Comparison of ENCODE assay signal across 8 mouse cellular contexts in the genomic region with DNA sequence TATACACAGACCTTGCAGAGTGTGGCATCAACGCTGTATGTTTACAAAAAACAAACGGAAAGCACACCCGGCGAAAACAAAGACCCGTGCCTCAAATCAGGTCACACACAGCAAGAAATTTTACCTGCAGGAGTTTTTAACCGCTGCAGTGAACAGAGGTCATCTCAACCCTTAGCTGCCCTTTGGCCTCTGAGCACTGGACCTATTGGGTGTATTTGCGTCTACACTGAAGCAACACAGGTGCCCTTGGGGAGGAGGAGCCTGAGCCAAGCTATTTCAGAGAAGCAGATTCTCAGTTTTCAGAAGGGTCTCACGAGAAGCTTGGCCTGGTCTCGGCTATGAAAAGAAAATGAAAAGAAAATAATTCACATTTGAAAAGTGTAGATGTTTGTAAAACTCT.
DNase-seq lines count a peak whose midpoint lies in the region; ATAC-seq and TF ChIP-seq lines count a peak whose summit lies in the region.

No protein-coding gene starts in this region.

- no peak for TF ChIP-seq EP300 in stomach, postnatal 0 days (optimal IDR thresholded peaks at IDR 0.05)
- no peak for TF ChIP-seq EP300 in liver, embryonic 14.5 days (IDR thresholded peaks at IDR 0.05; ENCODE audit: low read depth)

- H3K36me3 ChIP-seq in heart, embryonic 10.5 days: no peaks in the 10 kb centered on the region
- no peaks in the 10 kb centered on the region for H3K36me3 ChIP-seq in stomach, embryonic 14.5 days (ENCODE audit: control insufficient read depth, insufficient read depth, low read length)
- no peaks in the 10 kb centered on the region for H3K36me3 ChIP-seq in stomach, postnatal 0 days (ENCODE audit: control insufficient read depth, insufficient read depth, low read length)
- no peaks in the 10 kb centered on the region for H3K36me3 ChIP-seq in liver, embryonic 14.5 days (replicated peaks; ENCODE audit: control insufficient read depth, insufficient read depth, low read depth)

- H3K4me2 ChIP-seq in stomach, embryonic 14.5 days (replicated peaks; ENCODE audit: low read depth, low read length): 0 out of 2 replicates have a peak overlapping the region, but pooled peaks have one; percentile 54
- H3K4me2 ChIP-seq in stomach, postnatal 0 days (replicated peaks; ENCODE audit: low read depth): no peak overlapping the region; the same call in 1 of the 2 replicates
- H3K4me2 ChIP-seq in liver, embryonic 14.5 days (ENCODE audit: low read depth): peak overlapping the region; percentile 48; the same call in 1 of the 2 replicates

- TF ChIP-seq CTCF in stomach, postnatal 0 days (IDR thresholded peaks at IDR 0.05; ENCODE audit: low read depth): no peak
- TF ChIP-seq CTCF in liver, embryonic 14.5 days (IDR thresholded peaks at IDR 0.05; ENCODE audit: low read depth): no peak

- WGBS in heart, embryonic 10.5 days: 10% methylated on average over 9 of the region's 9 CpGs
- 16% methylated on average over 9 of the region's 9 CpGs for WGBS in stomach, embryonic 14.5 days
- 34% methylated on average over 9 of the region's 9 CpGs for WGBS in stomach, postnatal 0 days
- 7% methylated on average over 9 of the region's 9 CpGs for WGBS in liver, embryonic 14.5 days (ENCODE audit: insufficient replicate concordance)

- H3K4me1 ChIP-seq in heart, embryonic 10.5 days: 0 out of 2 replicates have a peak, but pooled peaks cover 4% of the 10 kb centered on the region
- H3K4me1 ChIP-seq in stomach, embryonic 14.5 days (ENCODE audit: control insufficient read depth, insufficient read depth, low read length): peaks cover 5% of the 10 kb centered on the region; the same call in 1 of the 2 replicates
- 0 out of 2 replicates have a peak, but pooled peaks cover 4% of the 10 kb centered on the region for H3K4me1 ChIP-seq in stomach, postnatal 0 days (replicated peaks; ENCODE audit: control insufficient read depth, insufficient read depth)
- H3K4me1 ChIP-seq in liver, embryonic 14.5 days (replicated peaks; ENCODE audit: control insufficient read depth in 2 of 2, insufficient read depth in 2 of 2, low read length in 1 of 2): no peaks in the 10 kb centered on the region

- ATAC-seq in stomach, embryonic 14.5 days (ENCODE audit: insufficient number of reproducible peaks, insufficient read depth, low FRiP score, low read depth): no peak
- ATAC-seq in stomach, postnatal 0 days (ENCODE audit: low FRiP score, low TSS enrichment): no peak
- no peak for ATAC-seq in liver, embryonic 14.5 days (ENCODE audit: insufficient read depth)

- H3K9ac ChIP-seq in stomach, embryonic 14.5 days (replicated peaks; ENCODE audit: low read depth, low read length): no peak overlapping the region
- H3K9ac ChIP-seq in stomach, postnatal 0 days (ENCODE audit: low read length): no peak overlapping the region
- H3K9ac ChIP-seq in liver, embryonic 14.5 days (replicated peaks): no peak overlapping the region

- no peak overlapping the region for H3K27ac ChIP-seq in heart, embryonic 10.5 days
- H3K27ac ChIP-seq in stomach, embryonic 14.5 days (ENCODE audit: low read length): peak overlapping the region; percentile 45; the same call in 1 of the 2 replicates
- H3K27ac ChIP-seq in stomach, postnatal 0 days (replicated peaks): no peak overlapping the region
- H3K27ac ChIP-seq in liver, embryonic 14.5 days: no peak overlapping the region

- peak overlapping the region; percentile 66 for H3K4me3 ChIP-seq in heart, embryonic 10.5 days
- no peak overlapping the region for H3K4me3 ChIP-seq in stomach, embryonic 14.5 days (ENCODE audit: low read depth, low read length)
- H3K4me3 ChIP-seq in stomach, postnatal 0 days (ENCODE audit: low read depth, low read length): no peak overlapping the region
- H3K4me3 ChIP-seq in liver, embryonic 14.5 days (ENCODE audit: insufficient read depth in 1 of 2, low read depth in 2 of 2, low read length in 2 of 2): no peak overlapping the region

- H3K27me3 ChIP-seq in heart, embryonic 10.5 days (ENCODE audit: insufficient read depth, poor library complexity, severe bottlenecking): 0 out of 2 replicates have a peak, but pooled peaks cover 7% of the 10 kb centered on the region
- no peaks in the 10 kb centered on the region for H3K27me3 ChIP-seq in stomach, embryonic 14.5 days (ENCODE audit: control insufficient read depth, insufficient read depth, low read length)
- no peaks in the 10 kb centered on the region for H3K27me3 ChIP-seq in stomach, postnatal 0 days (ENCODE audit: control insufficient read depth, insufficient read depth, low read length)
- no peaks in the 10 kb centered on the region; the same call in 1 of the 2 replicates for H3K27me3 ChIP-seq in liver, embryonic 14.5 days (ENCODE audit: control insufficient read depth, insufficient read depth, low read length)

- DNase-seq in heart, embryonic 10.5 days (ENCODE audit: low spot score): no peak
- no peak for DNase-seq in heart, adult 9 months (ENCODE audit: low spot score in 2 of 2)
- DNase-seq in stomach, postnatal 0 days (ENCODE audit: low spot score): no peak
- DNase-seq in liver, embryonic 14.5 days (ENCODE audit: low read depth in 3 of 3, low spot score in 3 of 3): no peak
- no peak for DNase-seq in urinary bladder, postnatal 25 days (ENCODE audit: low spot score)
- DNase-seq in lung, postnatal 36 days: no peak
- DNase-seq in cerebellum, adult 8-10 months: no peak

- no peaks in the 10 kb centered on the region for H3K9me3 ChIP-seq in heart, embryonic 10.5 days
- no peaks in the 10 kb centered on the region for H3K9me3 ChIP-seq in stomach, embryonic 14.5 days (ENCODE audit: control insufficient read depth, low read depth, low read length)
- H3K9me3 ChIP-seq in stomach, postnatal 0 days (ENCODE audit: control insufficient read depth, low read length): no peaks in the 10 kb centered on the region
- no peaks in the 10 kb centered on the region for H3K9me3 ChIP-seq in liver, embryonic 14.5 days (ENCODE audit: control insufficient read depth, low read length)
